Mouse (Mus musculus) heart, embryonic 16.5 days (tissue): ENCODE data around the gene Sec14l5. TPM values are rescaled to one million over a fixed set of nuclear protein-coding genes. Genes with fewer than 3 reads are reported as not detected.

Experiments
- ATAC-seq: fragments of 200-750 bp; cut with Nextera tagmentation; replicated peaks from 2 replicates; pipeline ENCODE4 v1.8.0; 2017; ENCODE audit warnings: moderate number of reproducible peaks; ENCODE audit not compliant: insufficient read depth, low FRiP score; ENCODE audit errors: extremely low read depth
- H3K27ac ChIP-seq: fragments of 300-500 bp; sonication (generic); 2 replicates; pipeline ENCODE4 v1.5.1; 2014; ENCODE audit warnings: mild to moderate bottlenecking, low read length, control low read depth, moderate library complexity
- H3K27me3 ChIP-seq: fragments of 300-500 bp; sonication (generic); 2 replicates; pipeline ENCODE4 v1.6.1; 2014; ENCODE audit warnings: low read length, mixed read lengths; ENCODE audit not compliant: control insufficient read depth, insufficient read depth
- H3K36me3 ChIP-seq: fragments of 300-500 bp; sonication (generic); 2 replicates; pipeline ENCODE4 v1.6.1; 2014; ENCODE audit not compliant: control insufficient read depth, insufficient read depth
- H3K4me1 ChIP-seq: fragments of 300-500 bp; sonication (generic); 2 replicates; pipeline ENCODE4 v1.6.1; 2014; ENCODE audit warnings: low read length, mixed read lengths; ENCODE audit not compliant: control insufficient read depth, insufficient read depth
- H3K4me2 ChIP-seq: fragments of 300-500 bp; sonication (generic); 2 replicates; pipeline ENCODE4 v1.6.1; 2014; ENCODE audit warnings: low read depth, mild to moderate bottlenecking, control low read depth, low read length
- H3K4me3 ChIP-seq: fragments of 300-500 bp; sonication (generic); 2 replicates; pipeline ENCODE4 v1.5.1; 2014; ENCODE audit warnings: mild to moderate bottlenecking, control low read depth, low read length
- H3K9ac ChIP-seq: fragments of 300-500 bp; sonication (generic); 2 replicates; pipeline ENCODE4 v1.6.1; 2014; ENCODE audit warnings: low read length, control low read depth
- H3K9me3 ChIP-seq: fragments of 300-500 bp; sonication (generic); replicated peaks from 2 replicates; pipeline ENCODE4 v1.6.1; 2016; ENCODE audit warnings: low read length; ENCODE audit not compliant: control insufficient read depth
- WGBS: fragments of 180-500 bp; shearing (Covaris S2); extraction: QIAGEN DNeasy Blood & Tissue Kit; methylation state at CpG from one replicate; pipeline ENCODE4 v1.1.7; 2014; 5-methylcytosine and 5-hydroxymethylcytosine counted together
- polyA plus RNA-seq: library from polyadenylated mRNA; unstranded; fragments of >200 nt; fragmentation: Nextera tagmentation; extraction: Ambion mirVana; gene quantifications from 2 replicates; pipeline ENCODE4 v1.2.1, GENCODE M21; 2015

The Sec14l5 gene
- polyA plus RNA-seq, 1 experiment from 2014 or later = 0.08 TPM

GRCm38 (mm10) chr16:5164327-5164726 is 17.4 kb downstream of the Sec14l5 start:
- WGBS = 50% methylated on average over 6 of the region's 6 CpGs
- no peak for ATAC-seq
- no peaks in the 10 kb centered on the region for H3K36me3 ChIP-seq
- H3K4me3 ChIP-seq = no peak overlapping the region
- H3K9ac ChIP-seq = no peak overlapping the region
- H3K4me1 ChIP-seq = peaks cover 15% of the 10 kb centered on the region
- no peak overlapping the region for H3K27ac ChIP-seq
- no peaks in the 10 kb centered on the region for H3K9me3 ChIP-seq
- no peak overlapping the region for H3K4me2 ChIP-seq
- H3K27me3 ChIP-seq = no peaks in the 10 kb centered on the region

- Histone ChIP-seq H3K4me2 (no peak overlapping the region), H3K9ac (no peak overlapping the region), H3K9me3 (no peaks in the 10 kb centered on the region), H3K4me3 (no peak overlapping the region), H3K36me3 (no peaks in the 10 kb centered on the region), H3K27me3 (no peaks in the 10 kb centered on the region), H3K4me1 (peaks cover 19% of the 10 kb centered on the region), H3K27ac (no peak overlapping the region)
- ATAC-seq = no peak
- 90% methylated on average over 2 of the region's 2 CpGs for WGBS
These were observed 21.1 kb downstream of the Sec14l5 start for GRCm38 (mm10) chr16:5168038-5168437.

- 52% methylated on average over 5 of the region's 5 CpGs for WGBS
- Histone ChIP-seq H3K27ac (peak overlapping the region; percentile 47), H3K9me3 (no peaks in the 10 kb centered on the region), H3K36me3 (no peaks in the 10 kb centered on the region), H3K4me1 (peaks cover 19% of the 10 kb centered on the region), H3K9ac (no peak overlapping the region), H3K4me3 (no peak overlapping the region), H3K27me3 (no peaks in the 10 kb centered on the region), H3K4me2 (no peak overlapping the region)
- ATAC-seq = peak; percentile 85
These were observed 21.9 kb downstream of the Sec14l5 start for GRCm38 (mm10) chr16:5168829-5169228.

GRCm38 (mm10) chr16:5172636-5173035 is 25.7 kb downstream of the Sec14l5 start:
- Histone ChIP-seq H3K36me3 (no peaks in the 10 kb centered on the region), H3K4me2 (no peak overlapping the region), H3K9ac (no peak overlapping the region), H3K27ac (no peak overlapping the region), H3K4me3 (no peak overlapping the region), H3K9me3 (no peaks in the 10 kb centered on the region), H3K4me1 (peaks cover 11% of the 10 kb centered on the region), H3K27me3 (no peaks in the 10 kb centered on the region)
- ATAC-seq = no peak
- WGBS = 63% methylated on average over 6 of the region's 6 CpGs

GRCm38 (mm10) chr16:5183310-5183975 is 36.5 kb downstream of the Sec14l5 start:
- no peak for ATAC-seq
- H3K9ac ChIP-seq = no peak overlapping the region; the same call in 1 of the 2 replicates
- H3K4me2 ChIP-seq = no peak overlapping the region
- H3K9me3 ChIP-seq = no peaks in the 10 kb centered on the region
- peaks cover 3% of the 10 kb centered on the region; the same call in 1 of the 2 replicates for H3K27me3 ChIP-seq
- no peaks in the 10 kb centered on the region; the same call in 1 of the 2 replicates for H3K4me1 ChIP-seq
- 77% methylated on average over 18 of the region's 18 CpGs for WGBS
- H3K27ac ChIP-seq = no peak overlapping the region
- no peaks in the 10 kb centered on the region for H3K36me3 ChIP-seq
- no peak overlapping the region for H3K4me3 ChIP-seq

- H3K9ac ChIP-seq = no peak overlapping the region; the same call in 1 of the 2 replicates
- 42% methylated on average over 8 of the region's 8 CpGs for WGBS
- H3K4me3 ChIP-seq = no peak overlapping the region
- no peak for ATAC-seq
- H3K36me3 ChIP-seq = no peaks in the 10 kb centered on the region
- peaks cover 3% of the 10 kb centered on the region; the same call in 1 of the 2 replicates for H3K27me3 ChIP-seq
- H3K4me1 ChIP-seq = no peaks in the 10 kb centered on the region; the same call in 1 of the 2 replicates
- H3K27ac ChIP-seq = no peak overlapping the region
- H3K4me2 ChIP-seq = no peak overlapping the region
- H3K9me3 ChIP-seq = no peaks in the 10 kb centered on the region
These were observed 37.2 kb downstream of the Sec14l5 start for GRCm38 (mm10) chr16:5184101-5184500.

- no peaks in the 10 kb centered on the region; the same call in 1 of the 2 replicates for H3K4me1 ChIP-seq
- 71% methylated on average over 5 of the region's 5 CpGs for WGBS
- H3K4me2 ChIP-seq = no peak overlapping the region
- no peaks in the 10 kb centered on the region for H3K9me3 ChIP-seq
- H3K27ac ChIP-seq = no peak overlapping the region
- no peak for ATAC-seq
- H3K36me3 ChIP-seq = no peaks in the 10 kb centered on the region
- no peak overlapping the region for H3K9ac ChIP-seq
- peaks cover 3% of the 10 kb centered on the region; the same call in 1 of the 2 replicates for H3K27me3 ChIP-seq
- no peak overlapping the region for H3K4me3 ChIP-seq
These were observed 38.0 kb downstream of the Sec14l5 start for GRCm38 (mm10) chr16:5184956-5185355.

GRCm38 (mm10) chr16:5185691-5186090 is 38.8 kb downstream of the Sec14l5 start:
- H3K4me3 ChIP-seq = no peak overlapping the region
- WGBS = 64% methylated on average over 7 of the region's 7 CpGs
- H3K9ac ChIP-seq = no peak overlapping the region
- H3K36me3 ChIP-seq = no peaks in the 10 kb centered on the region
- H3K9me3 ChIP-seq = no peaks in the 10 kb centered on the region
- no peak overlapping the region for H3K27ac ChIP-seq
- H3K4me1 ChIP-seq = no peaks in the 10 kb centered on the region; the same call in 1 of the 2 replicates
- H3K4me2 ChIP-seq = no peak overlapping the region
- no peak for ATAC-seq
- peaks cover 3% of the 10 kb centered on the region; the same call in 1 of the 2 replicates for H3K27me3 ChIP-seq

GRCm38 (mm10) chr16:5186234-5186633 is 39.3 kb downstream of the Sec14l5 start:
- no peak overlapping the region for H3K4me2 ChIP-seq
- WGBS = 45% methylated on average over 7 of the region's 7 CpGs
- H3K27ac ChIP-seq = no peak overlapping the region
- no peak overlapping the region for H3K9ac ChIP-seq
- ATAC-seq = peak; percentile 55; the same call in 1 of the 2 replicates
- no peaks in the 10 kb centered on the region; the same call in 1 of the 2 replicates for H3K4me1 ChIP-seq
- H3K9me3 ChIP-seq = no peaks in the 10 kb centered on the region
- H3K36me3 ChIP-seq = no peaks in the 10 kb centered on the region
- H3K27me3 ChIP-seq = peaks cover 3% of the 10 kb centered on the region; the same call in 1 of the 2 replicates
- no peak overlapping the region for H3K4me3 ChIP-seq
